Mouse (Mus musculus) intestine, postnatal 0 days (tissue): ENCODE results near the gene Supt4a. TPM values are rescaled to one million over a fixed set of nuclear protein-coding genes. Genes with fewer than 3 reads are reported as not detected.
A peak's percentile ranks its signal among the peaks of the same experiment; 100 is the strongest.

Experiments
- ATAC-seq: fragments of 200-750 bp; cut with Nextera tagmentation; 2 replicates; pipeline ENCODE4 v1.8.0; 2017; ENCODE audit warnings: mild to moderate bottlenecking, moderate TSS enrichment, moderate library complexity
- H3K27ac ChIP-seq: fragments of 300-500 bp; sonication (generic); 2 replicates; pipeline ENCODE4 v1.5.1; 2014; ENCODE audit warnings: mild to moderate bottlenecking, low read depth, low read length, moderate library complexity
- H3K27me3 ChIP-seq: fragments of 300-500 bp; sonication (generic); replicated peaks from 2 replicates; pipeline ENCODE4 v1.6.1; 2014; ENCODE audit warnings: low read length, mixed read lengths; ENCODE audit not compliant: control insufficient read depth, insufficient read depth
- H3K36me3 ChIP-seq: fragments of 300-500 bp; sonication (generic); 2 replicates; pipeline ENCODE4 v1.6.1; 2014; ENCODE audit warnings: mild to moderate bottlenecking, moderate library complexity; ENCODE audit not compliant: control insufficient read depth, insufficient read depth
- H3K4me1 ChIP-seq: fragments of 300-500 bp; sonication (generic); replicated peaks from 2 replicates; pipeline ENCODE4 v1.6.1; 2014; ENCODE audit warnings: antibody characterized with exemption, low read length, mixed read lengths; ENCODE audit not compliant: control insufficient read depth, insufficient read depth
- H3K4me2 ChIP-seq: fragments of 300-500 bp; sonication (generic); replicated peaks from 2 replicates; pipeline ENCODE4 v1.6.1; 2014; ENCODE audit warnings: low read depth, mild to moderate bottlenecking, moderate library complexity
- H3K4me3 ChIP-seq: fragments of 300-500 bp; sonication (generic); 2 replicates; pipeline ENCODE4 v1.5.1; 2014; ENCODE audit warnings: low read depth, low read length
- H3K9ac ChIP-seq: fragments of 300-500 bp; sonication (generic); 2 replicates; pipeline ENCODE4 v1.6.1; 2014; ENCODE audit warnings: mild to moderate bottlenecking, low read depth, low read length
- H3K9me3 ChIP-seq: fragments of 300-500 bp; sonication (generic); 2 replicates; pipeline ENCODE4 v1.6.1; 2016; ENCODE audit warnings: mixed run types; ENCODE audit not compliant: control insufficient read depth
- CTCF ChIP-seq: sonication (generic); IDR thresholded peaks from 2 replicates; pipeline ENCODE4 v1.5.1; 2016; ENCODE audit warnings: low read depth, mild to moderate bottlenecking, control low read depth, antibody characterized with exemption, moderate library complexity
- WGBS: fragments of 180-500 bp; shearing (Covaris S2); extraction: QIAGEN DNeasy Blood & Tissue Kit; methylation state at CpG from one replicate; pipeline ENCODE4 v1.1.7; 2014; 5-methylcytosine and 5-hydroxymethylcytosine counted together
- polyA plus RNA-seq: library from polyadenylated mRNA; unstranded; fragments of >200 nt; fragmentation: Nextera tagmentation; extraction: Ambion mirVana; gene quantifications from 2 replicates; pipeline ENCODE4 v1.2.1, GENCODE M21; 2015

Supt4a gene
- polyA plus RNA-seq, 1 experiment from 2014 or later, result 87.5 TPM

DNA sequence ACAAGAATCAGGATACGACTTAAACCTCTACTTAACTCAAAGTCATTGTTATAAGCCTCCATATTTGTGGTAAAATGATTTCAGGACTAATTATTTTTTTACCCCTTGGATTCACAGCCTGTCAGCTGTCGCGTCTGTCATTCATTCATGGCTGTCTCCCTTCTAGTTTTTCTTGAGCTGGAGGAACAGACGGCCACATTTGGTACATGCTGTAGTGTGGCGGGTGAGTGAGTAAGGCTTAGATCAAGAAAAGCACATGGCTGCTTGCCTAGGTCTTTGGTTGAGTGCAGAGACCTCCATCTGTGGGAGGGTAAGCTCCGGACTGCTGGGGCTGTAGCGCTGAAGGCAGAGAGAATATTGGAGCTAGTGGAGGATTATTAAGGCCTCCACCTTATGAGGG, 10.4 kb downstream of the Supt4a start:
- Histone ChIP-seq H3K27ac (no peak overlapping the region), H3K36me3 (peaks cover 18% of the 10 kb centered on the region), H3K27me3 (no peaks in the 10 kb centered on the region), H3K4me3 (no peak overlapping the region), H3K4me2 (no peak overlapping the region), H3K9me3 (no peaks in the 10 kb centered on the region), H3K4me1 (no peaks in the 10 kb centered on the region), H3K9ac (no peak overlapping the region)
- no peak for TF ChIP-seq CTCF
- WGBS, result 96% methylated on average over 7 of the region's 7 CpGs
- no peak for ATAC-seq

DNA sequence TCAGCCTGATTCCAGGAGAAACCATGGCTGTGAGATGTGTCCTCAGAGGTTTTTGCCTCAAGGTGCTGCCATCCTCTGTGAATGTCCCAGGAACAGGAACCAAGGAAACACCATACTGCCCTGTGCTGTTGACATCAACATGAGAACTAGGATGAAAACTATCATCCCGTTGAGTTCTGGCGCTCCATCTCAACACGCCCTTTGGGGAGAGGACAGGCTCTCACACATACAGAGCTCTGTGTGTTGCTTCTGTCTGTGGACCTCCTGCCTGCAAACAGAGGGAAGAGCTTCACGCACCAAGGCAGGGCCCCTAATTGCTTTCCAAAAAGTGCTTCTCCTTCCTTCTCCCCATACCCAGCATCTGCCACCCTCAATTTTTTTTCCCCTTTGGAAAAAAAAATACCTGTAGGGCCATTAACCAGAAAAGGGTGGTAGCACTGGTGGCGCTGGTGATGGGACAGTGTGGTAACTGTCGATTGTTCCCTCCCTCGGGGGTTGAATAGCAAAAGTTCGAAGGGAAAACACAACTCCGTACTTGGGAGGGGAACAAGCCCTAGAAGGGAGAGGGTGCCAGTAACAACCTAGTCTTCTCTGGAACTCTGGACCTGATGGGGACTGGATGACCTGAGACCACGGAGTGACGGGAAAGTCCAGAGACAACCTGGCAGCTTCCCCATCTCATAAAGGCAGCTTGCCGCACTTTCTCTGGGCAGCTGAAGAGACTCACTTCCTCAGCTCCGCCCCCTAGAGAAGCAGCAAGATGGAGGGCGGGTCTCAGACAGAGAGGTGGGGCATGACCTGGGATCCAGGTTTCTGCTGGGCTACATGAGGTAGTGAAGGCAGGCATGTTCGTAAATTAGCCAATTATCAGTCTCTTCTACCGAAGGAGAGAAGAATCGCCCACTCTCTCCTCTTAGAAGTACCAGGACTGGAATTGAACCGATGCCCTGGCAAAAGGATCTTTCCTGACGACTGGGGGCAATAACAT, 11.1 kb downstream of the Supt4a start:
- Histone ChIP-seq H3K4me1 (no peaks in the 10 kb centered on the region), H3K27me3 (no peaks in the 10 kb centered on the region), H3K9me3 (no peaks in the 10 kb centered on the region), H3K4me3 (no peak overlapping the region), H3K36me3 (peaks cover 14% of the 10 kb centered on the region), H3K27ac (no peak overlapping the region), H3K4me2 (peak overlapping the region; percentile 48), H3K9ac (no peak overlapping the region)
- WGBS, result 28% methylated on average over 19 of the region's 19 CpGs
- TF ChIP-seq CTCF, result peak; percentile 26; the same call in 1 of the 2 replicates
- 0 out of 2 replicates have a peak, but pooled peaks have one; percentile 13 for ATAC-seq

DNA sequence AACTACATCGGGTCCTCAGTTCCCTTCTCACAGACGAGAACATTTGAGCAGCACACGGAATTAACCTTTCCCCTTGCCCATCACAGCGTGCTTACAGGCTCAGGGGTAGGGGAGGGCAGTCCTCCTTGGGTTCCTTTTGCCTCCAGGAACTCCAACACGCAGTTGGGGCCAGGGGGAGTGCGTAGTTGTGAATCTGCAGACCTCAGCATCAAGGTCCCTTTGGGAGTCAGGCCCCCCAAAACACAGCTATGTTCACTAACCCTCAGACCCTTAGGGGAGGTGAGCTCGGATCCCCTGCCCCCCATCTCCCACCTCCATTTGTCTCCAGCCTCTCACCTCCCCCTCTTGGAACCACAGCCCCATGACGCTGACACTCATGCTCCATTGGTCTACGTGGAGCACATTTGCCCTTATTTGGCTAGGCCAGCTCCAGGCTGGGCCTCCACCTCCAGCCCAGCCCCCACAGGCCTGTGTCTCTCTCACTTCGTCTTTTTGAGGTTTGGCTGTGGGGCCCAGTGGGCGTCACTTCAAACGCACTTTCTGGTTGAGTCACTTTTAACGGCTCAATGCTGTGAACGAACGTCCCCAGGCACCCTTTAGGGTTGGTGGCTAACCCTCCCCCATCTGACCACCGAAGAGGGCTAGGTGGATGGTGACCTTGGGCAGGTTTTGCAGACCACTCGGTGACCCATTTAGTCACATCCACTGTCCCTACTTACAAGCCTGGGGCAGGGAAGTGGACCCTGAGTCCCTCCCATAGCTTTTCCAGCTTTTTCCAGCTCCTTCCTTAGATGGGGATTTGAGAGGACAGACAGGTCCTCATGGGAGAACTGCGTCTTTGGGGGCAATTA, 12.1 kb downstream of the Supt4a start:
- Histone ChIP-seq H3K4me2 (peak overlapping the region; percentile 48; the same call in 1 of the 2 replicates), H3K4me3 (no peak overlapping the region), H3K9ac (no peak overlapping the region), H3K27ac (no peak overlapping the region), H3K27me3 (no peaks in the 10 kb centered on the region), H3K9me3 (no peaks in the 10 kb centered on the region), H3K36me3 (peaks cover 5% of the 10 kb centered on the region; the same call in 1 of the 2 replicates), H3K4me1 (no peaks in the 10 kb centered on the region)
- peak; percentile 47 for ATAC-seq
- no peak for TF ChIP-seq CTCF
- 49% methylated on average over 18 of the region's 18 CpGs for WGBS

DNA sequence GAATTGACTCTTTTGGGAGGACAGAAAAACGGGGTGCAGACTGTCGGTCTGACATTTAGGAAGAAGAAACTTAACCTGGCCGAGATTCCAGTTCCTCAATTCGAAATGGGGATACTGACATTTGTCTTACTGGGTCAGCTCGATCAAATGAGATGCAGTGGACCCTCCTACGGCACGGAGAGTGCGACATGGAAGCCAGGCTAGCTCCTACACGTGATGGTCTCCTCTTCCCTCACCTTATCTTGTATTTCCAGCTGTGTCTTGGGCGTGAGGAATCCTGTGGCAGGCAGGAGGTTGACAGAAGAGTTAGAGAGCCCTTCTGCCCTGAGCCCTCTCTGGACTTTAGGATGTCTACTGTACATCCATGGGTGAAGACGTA, 12.7 kb downstream of the Supt4a start:
- WGBS, result 77% methylated on average over 11 of the region's 11 CpGs

DNA sequence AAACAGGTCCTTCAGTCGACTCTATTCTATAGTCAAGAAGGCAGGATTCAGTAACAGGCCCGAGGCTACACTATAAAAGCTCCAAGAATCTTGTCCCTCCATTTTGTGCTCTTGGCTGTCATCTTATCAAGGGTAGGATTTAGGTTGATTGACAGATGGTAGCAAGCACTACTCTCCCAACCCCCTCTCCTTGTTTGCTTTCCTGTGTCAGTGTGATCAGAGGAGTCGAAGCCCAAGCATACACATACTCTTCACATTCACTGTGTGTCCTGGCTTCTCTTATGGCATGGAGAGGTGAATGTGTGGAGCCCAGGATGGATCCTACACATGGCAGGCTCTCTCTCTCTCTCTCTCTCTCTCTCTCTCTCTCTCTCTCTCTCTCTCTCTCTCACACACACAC, 13.2 kb downstream of the Supt4a start:
- ATAC-seq, result no peak
- no peak overlapping the region for H3K9ac ChIP-seq
- no peaks in the 10 kb centered on the region for H3K36me3 ChIP-seq
- H3K27me3 ChIP-seq, result no peaks in the 10 kb centered on the region
- no peaks in the 10 kb centered on the region for H3K9me3 ChIP-seq
- H3K27ac ChIP-seq, result no peak overlapping the region
- no peaks in the 10 kb centered on the region for H3K4me1 ChIP-seq
- WGBS, result 56% methylated on average over 3 of the region's 3 CpGs
- H3K4me3 ChIP-seq, result no peak overlapping the region
- no peak for TF ChIP-seq CTCF
- no peak overlapping the region for H3K4me2 ChIP-seq

More for the DNA sequence above, 12.7 kb downstream of the Supt4a start:
- no peak for ATAC-seq
- no peaks in the 10 kb centered on the region for H3K4me1 ChIP-seq
- no peaks in the 10 kb centered on the region for H3K27me3 ChIP-seq
- H3K27ac ChIP-seq, result no peak overlapping the region
- H3K9ac ChIP-seq, result no peak overlapping the region
- H3K9me3 ChIP-seq, result no peaks in the 10 kb centered on the region
- no peak overlapping the region for H3K4me3 ChIP-seq
- no peaks in the 10 kb centered on the region for H3K36me3 ChIP-seq
- no peak overlapping the region; the same call in 1 of the 2 replicates for H3K4me2 ChIP-seq
- TF ChIP-seq CTCF, result no peak

DNA sequence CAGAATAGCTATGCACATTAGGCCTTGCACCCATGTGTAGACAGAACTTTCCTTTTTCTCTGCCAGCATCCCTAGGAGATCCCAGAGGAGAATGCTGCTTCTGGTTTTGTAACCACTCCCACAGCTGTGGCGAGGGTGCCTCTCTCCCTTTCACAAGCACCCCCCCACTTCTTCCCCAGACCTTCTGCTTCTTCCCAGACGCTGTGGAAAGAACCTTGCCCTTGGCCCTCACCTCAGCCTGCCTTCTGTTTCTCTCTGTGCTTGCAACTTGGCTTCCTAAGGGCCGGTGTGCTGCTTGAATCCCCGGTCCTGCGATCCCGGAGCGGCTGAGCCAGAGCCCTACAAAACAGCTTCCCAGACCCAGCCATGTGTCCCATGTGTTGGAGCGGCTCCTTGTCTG, 13.7 kb downstream of the Supt4a start:
- H3K27me3 ChIP-seq, result no peaks in the 10 kb centered on the region
- H3K9me3 ChIP-seq, result no peaks in the 10 kb centered on the region
- H3K36me3 ChIP-seq, result no peaks in the 10 kb centered on the region
- H3K27ac ChIP-seq, result 0 out of 2 replicates have a peak overlapping the region, but pooled peaks have one; percentile 54
- no peak for ATAC-seq
- WGBS, result 76% methylated on average over 8 of the region's 8 CpGs
- H3K4me2 ChIP-seq, result no peak overlapping the region
- TF ChIP-seq CTCF, result no peak
- no peak overlapping the region for H3K4me3 ChIP-seq
- H3K4me1 ChIP-seq, result no peaks in the 10 kb centered on the region
- H3K9ac ChIP-seq, result no peak overlapping the region
